Mouse (Mus musculus): Measurements from ENCODE around the gene Anxa1. TPM values are rescaled to one million over a fixed set of nuclear protein-coding genes. Genes with fewer than 3 reads are reported as not detected.

Anxa1 gene
- polyA plus RNA-seq, 1 experiment = 0.90 TPM

- Histone ChIP-seq H3K36me3 (ENCODE audit: control insufficient read depth, insufficient read depth, low read length) (no peaks in the 10 kb centered on the region), H3K27me3 (ENCODE audit: control insufficient read depth, insufficient read depth, low read length) (no peaks in the 10 kb centered on the region), H3K4me1 (ENCODE audit: control insufficient read depth, insufficient read depth, low read length) (no peaks in the 10 kb centered on the region), H3K4me3 (ENCODE audit: control insufficient read depth, low read depth, low read length) (no peak overlapping the region), H3K27ac (ENCODE audit: control insufficient read depth, insufficient read depth, low read depth, low read length) (no peak overlapping the region)
- TF ChIP-seq CTCF (IDR thresholded peaks at IDR 0.05; ENCODE audit: control insufficient read depth, insufficient read depth, insufficient replicate concordance, low read depth, low read length) (no peak), POLR2A (IDR thresholded peaks at IDR 0.05; ENCODE audit: control insufficient read depth, low read depth, low read length) (no peak)
Observed at GRCm38 (mm10) chr19:20381207-20381752, 9.5 kb downstream of the Anxa1 start.

GRCm38 (mm10) chr19:20370175-20370574 is 20.6 kb downstream of the Anxa1 start:
- no peaks in the 10 kb centered on the region for H3K36me3 ChIP-seq (ENCODE audit: control insufficient read depth, insufficient read depth, low read length)
- no peak overlapping the region for H3K27ac ChIP-seq (ENCODE audit: control insufficient read depth, insufficient read depth, low read depth, low read length)
- no peaks in the 10 kb centered on the region for H3K27me3 ChIP-seq (ENCODE audit: control insufficient read depth, insufficient read depth, low read length)
- no peak overlapping the region for H3K4me3 ChIP-seq (ENCODE audit: control insufficient read depth, low read depth, low read length)
- no peaks in the 10 kb centered on the region for H3K4me1 ChIP-seq (ENCODE audit: control insufficient read depth, insufficient read depth, low read length)
- TF ChIP-seq POLR2A (IDR thresholded peaks at IDR 0.05; ENCODE audit: control insufficient read depth, low read depth, low read length) = no peak
- no peak for TF ChIP-seq CTCF (IDR thresholded peaks at IDR 0.05; ENCODE audit: control insufficient read depth, insufficient read depth, insufficient replicate concordance, low read depth, low read length)

- Histone ChIP-seq H3K4me3 (ENCODE audit: control insufficient read depth, low read depth, low read length) (no peak overlapping the region), H3K4me1 (ENCODE audit: control insufficient read depth, insufficient read depth, low read length) (no peaks in the 10 kb centered on the region), H3K36me3 (ENCODE audit: control insufficient read depth, insufficient read depth, low read length) (no peaks in the 10 kb centered on the region), H3K27me3 (ENCODE audit: control insufficient read depth, insufficient read depth, low read length) (no peaks in the 10 kb centered on the region), H3K27ac (ENCODE audit: control insufficient read depth, insufficient read depth, low read depth, low read length) (no peak overlapping the region)
- TF ChIP-seq CTCF (IDR thresholded peaks at IDR 0.05; ENCODE audit: control insufficient read depth, insufficient read depth, insufficient replicate concordance, low read depth, low read length) = no peak
- no peak for TF ChIP-seq POLR2A (IDR thresholded peaks at IDR 0.05; ENCODE audit: control insufficient read depth, low read depth, low read length)
Observed at GRCm38 (mm10) chr19:20366571-20366970, 24.2 kb downstream of the Anxa1 start.

- Histone ChIP-seq H3K36me3 (ENCODE audit: control insufficient read depth, insufficient read depth, low read length) (no peaks in the 10 kb centered on the region), H3K4me1 (ENCODE audit: control insufficient read depth, insufficient read depth, low read length) (no peaks in the 10 kb centered on the region), H3K4me3 (ENCODE audit: control insufficient read depth, low read depth, low read length) (no peak overlapping the region), H3K27me3 (ENCODE audit: control insufficient read depth, insufficient read depth, low read length) (no peaks in the 10 kb centered on the region), H3K27ac (ENCODE audit: control insufficient read depth, insufficient read depth, low read depth, low read length) (no peak overlapping the region)
- TF ChIP-seq CTCF (IDR thresholded peaks at IDR 0.05; ENCODE audit: control insufficient read depth, insufficient read depth, insufficient replicate concordance, low read depth, low read length) (no peak), POLR2A (IDR thresholded peaks at IDR 0.05; ENCODE audit: control insufficient read depth, low read depth, low read length) (no peak)
Observed at GRCm38 (mm10) chr19:20366010-20366409, 24.7 kb downstream of the Anxa1 start.

GRCm38 (mm10) chr19:20365364-20365763 is 25.4 kb downstream of the Anxa1 start:
- no peaks in the 10 kb centered on the region for H3K27me3 ChIP-seq (ENCODE audit: control insufficient read depth, insufficient read depth, low read length)
- H3K27ac ChIP-seq (ENCODE audit: control insufficient read depth, insufficient read depth, low read depth, low read length) = no peak overlapping the region

GRCm38 (mm10) chr19:20364931-20365330 is 25.8 kb downstream of the Anxa1 start:
- H3K27ac ChIP-seq (ENCODE audit: control insufficient read depth, insufficient read depth, low read depth, low read length) = no peak overlapping the region
- H3K4me1 ChIP-seq (ENCODE audit: control insufficient read depth, insufficient read depth, low read length) = no peaks in the 10 kb centered on the region
- TF ChIP-seq POLR2A (IDR thresholded peaks at IDR 0.05; ENCODE audit: control insufficient read depth, low read depth, low read length) (no peak), CTCF (IDR thresholded peaks at IDR 0.05; ENCODE audit: control insufficient read depth, insufficient read depth, insufficient replicate concordance, low read depth, low read length) (no peak)
- H3K36me3 ChIP-seq (ENCODE audit: control insufficient read depth, insufficient read depth, low read length) = no peaks in the 10 kb centered on the region
- no peaks in the 10 kb centered on the region for H3K27me3 ChIP-seq (ENCODE audit: control insufficient read depth, insufficient read depth, low read length)
- H3K4me3 ChIP-seq (ENCODE audit: control insufficient read depth, low read depth, low read length) = peak overlapping the region; percentile 18; the same call in 1 of the 2 replicates

More at GRCm38 (mm10) chr19:20365364-20365763, 25.4 kb downstream of the Anxa1 start:
- TF ChIP-seq CTCF (IDR thresholded peaks at IDR 0.05; ENCODE audit: control insufficient read depth, insufficient read depth, insufficient replicate concordance, low read depth, low read length) = no peak
- no peak for TF ChIP-seq POLR2A (IDR thresholded peaks at IDR 0.05; ENCODE audit: control insufficient read depth, low read depth, low read length)
- Histone ChIP-seq H3K4me1 (ENCODE audit: control insufficient read depth, insufficient read depth, low read length) (no peaks in the 10 kb centered on the region), H3K4me3 (ENCODE audit: control insufficient read depth, low read depth, low read length) (no peak overlapping the region), H3K36me3 (ENCODE audit: control insufficient read depth, insufficient read depth, low read length) (no peaks in the 10 kb centered on the region)

- no peak overlapping the region for H3K4me3 ChIP-seq (ENCODE audit: control insufficient read depth, low read depth, low read length)
- no peaks in the 10 kb centered on the region for H3K27me3 ChIP-seq (ENCODE audit: control insufficient read depth, insufficient read depth, low read length)
- no peaks in the 10 kb centered on the region for H3K4me1 ChIP-seq (ENCODE audit: control insufficient read depth, insufficient read depth, low read length)
- TF ChIP-seq POLR2A (IDR thresholded peaks at IDR 0.05; ENCODE audit: control insufficient read depth, low read depth, low read length) (no peak), CTCF (IDR thresholded peaks at IDR 0.05; ENCODE audit: control insufficient read depth, insufficient read depth, insufficient replicate concordance, low read depth, low read length) (no peak; the same call in 1 of the 2 replicates)
- H3K36me3 ChIP-seq (ENCODE audit: control insufficient read depth, insufficient read depth, low read length) = no peaks in the 10 kb centered on the region
- H3K27ac ChIP-seq (ENCODE audit: control insufficient read depth, insufficient read depth, low read depth, low read length) = no peak overlapping the region
Observed at GRCm38 (mm10) chr19:20363221-20363620, 27.5 kb downstream of the Anxa1 start.

Data from testis, adult 2 months (tissue).